Mouse (Mus musculus): ENCODE measurements at regions not wholly inside any gene's neighbourhood (a gene's known extent, or its start where the extent isn't known, plus 50 kb on each side); places are given as distances from the start of the nearest gene placed in this dataset.

GRCm38 (mm10) chr13:56006827-56007226 lies 129.3 kb downstream of the H2afy start:
- TF ChIP-seq CTCF (IDR thresholded peaks at IDR 0.05; ENCODE audit: low read depth, low read length), result no peak
- no peak for TF ChIP-seq POLR2A (IDR thresholded peaks at IDR 0.05; ENCODE audit: extremely low read depth, insufficient read depth, low read length)

All from liver, adult 2 months (tissue).